Mouse (Mus musculus): ENCODE results near the gene Gm31571. TPM values are rescaled to one million over a fixed set of nuclear protein-coding genes. Genes with fewer than 3 reads are reported as not detected.
"Not testable (repeated sequence)": the region's sequence is repeated elsewhere in the genome, so short reads cannot be mapped to it uniquely, and the experiment has no call there.

Gm31571 gene
- polyA plus RNA-seq (2014; fragmentation: Nextera tagmentation; extraction: Ambion mirVana), result not detected in 2 replicates

- not testable (repeated sequence) for H3K4me1 ChIP-seq (replicated peaks; ENCODE audit: control insufficient read depth, insufficient read depth, low read length); H3K36me3 ChIP-seq (ENCODE audit: control insufficient read depth, insufficient read depth, low read length); H3K4me3 ChIP-seq (ENCODE audit: low read depth, low read length); ATAC-seq (replicated peaks; ENCODE audit: low FRiP score, low TSS enrichment, low read depth); H3K9ac ChIP-seq (ENCODE audit: low read length); H3K27ac ChIP-seq (ENCODE audit: low read depth); DNase-seq (ENCODE audit: low spot score); H3K27me3 ChIP-seq (replicated peaks; ENCODE audit: control insufficient read depth, insufficient read depth, low read length); H3K9me3 ChIP-seq (ENCODE audit: control insufficient read depth, low read length); H3K4me2 ChIP-seq (ENCODE audit: low read length)
- WGBS, result no CpG with 5 or more reads among the region's 6 CpGs
Measured at GRCm38 (mm10) chrY:22051253-22051652, at the start of gene Gm31571. Gene Gm31571 (minus strand): TSS chrY:22051353.
